Mouse (Mus musculus) hindbrain, postnatal 0 days (tissue): ENCODE measurements at regions not wholly inside any gene's neighbourhood (a gene's known extent, or its start where the extent isn't known, plus 50 kb on each side); places are given as distances from the start of the nearest gene placed in this dataset.

ENCODE experiments used
- ATAC-seq: fragments of 200-750 bp; cut with Nextera tagmentation; 2 replicates; pipeline ENCODE4 v1.8.0; 2017; ENCODE audit warnings: mild to moderate bottlenecking, moderate TSS enrichment, moderate library complexity
- DNase-seq: peaks from one replicate; pipeline ENCODE4 v3.0.0-alpha.2; 2015; ENCODE audit warnings: low spot score
- H3K27ac ChIP-seq: fragments of 300-500 bp; sonication (generic); 2 replicates; pipeline ENCODE4 v1.5.1; 2014; ENCODE audit warnings: mild to moderate bottlenecking
- H3K27me3 ChIP-seq: fragments of 300-500 bp; sonication (generic); 2 replicates; pipeline ENCODE4 v1.6.1; 2014; ENCODE audit warnings: low read length, mixed read lengths; ENCODE audit not compliant: insufficient read depth
- H3K36me3 ChIP-seq: fragments of 300-500 bp; sonication (generic); 2 replicates; pipeline ENCODE4 v1.6.1; 2014; ENCODE audit warnings: low read length, mixed read lengths; ENCODE audit not compliant: insufficient read depth
- H3K4me1 ChIP-seq: fragments of 300-500 bp; sonication (generic); 2 replicates; pipeline ENCODE4 v1.6.1; 2014; ENCODE audit warnings: antibody characterized with exemption, low read length, mixed read lengths; ENCODE audit not compliant: insufficient read depth
- H3K4me2 ChIP-seq: fragments of 300-500 bp; sonication (generic); 2 replicates; pipeline ENCODE4 v1.6.1; 2014; ENCODE audit warnings: low read depth, mild to moderate bottlenecking, low read length, moderate library complexity, mixed read lengths
- H3K4me3 ChIP-seq: fragments of 300-500 bp; sonication (generic); 2 replicates; pipeline ENCODE4 v1.5.1; 2014; ENCODE audit warnings: low read length
- H3K9ac ChIP-seq: fragments of 300-500 bp; sonication (generic); replicated peaks from 2 replicates; pipeline ENCODE4 v1.6.1; 2014; ENCODE audit warnings: mild to moderate bottlenecking, low read length, moderate library complexity, mixed read lengths
- H3K9me3 ChIP-seq: fragments of 300-500 bp; sonication (generic); 2 replicates; pipeline ENCODE4 v1.6.1; 2016; ENCODE audit warnings: low read length, mixed read lengths
- CTCF ChIP-seq: IDR thresholded peaks from 2 replicates; pipeline ENCODE4 v1.5.1; 2016; ENCODE audit warnings: antibody characterized with exemption, control low read depth, low read depth
- WGBS: fragments of 180-500 bp; shearing (Covaris S2); extraction: QIAGEN DNeasy Blood & Tissue Kit; methylation state at CpG from one replicate; pipeline ENCODE4 v1.1.7; 2014; 5-methylcytosine and 5-hydroxymethylcytosine counted together

DNA sequence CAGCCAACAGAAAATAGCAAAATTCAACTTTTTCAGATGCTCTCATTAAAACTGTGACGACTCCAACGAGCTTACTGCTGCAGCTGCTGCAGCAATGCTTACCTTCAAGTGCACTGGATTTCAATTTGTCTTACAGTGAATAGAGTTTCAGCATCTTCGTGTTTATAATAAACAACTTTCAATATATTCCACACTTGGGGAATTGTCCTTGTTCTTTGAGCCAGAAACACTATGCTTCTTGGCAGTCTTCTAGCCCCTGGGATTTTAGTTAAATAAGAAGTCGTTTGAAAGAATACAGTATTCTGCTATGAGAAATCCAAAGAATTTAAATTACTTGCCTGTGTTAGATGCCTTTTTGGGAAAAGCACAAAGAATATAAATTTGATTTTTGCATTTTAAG, 381.9 kb upstream of the Kcnd2 start:
- H3K4me1 ChIP-seq, result no peaks in the 10 kb centered on the region
- TF ChIP-seq CTCF, result no peak
- H3K4me3 ChIP-seq, result no peak overlapping the region
- H3K9me3 ChIP-seq, result no peaks in the 10 kb centered on the region
- 43% methylated on average over 4 of the region's 4 CpGs for WGBS
- peak; percentile 33 for DNase-seq
- ATAC-seq, result no peak
- H3K9ac ChIP-seq, result no peak overlapping the region
- no peak overlapping the region for H3K4me2 ChIP-seq
- no peaks in the 10 kb centered on the region for H3K27me3 ChIP-seq
- no peaks in the 10 kb centered on the region for H3K36me3 ChIP-seq
- H3K27ac ChIP-seq, result no peak overlapping the region

DNA sequence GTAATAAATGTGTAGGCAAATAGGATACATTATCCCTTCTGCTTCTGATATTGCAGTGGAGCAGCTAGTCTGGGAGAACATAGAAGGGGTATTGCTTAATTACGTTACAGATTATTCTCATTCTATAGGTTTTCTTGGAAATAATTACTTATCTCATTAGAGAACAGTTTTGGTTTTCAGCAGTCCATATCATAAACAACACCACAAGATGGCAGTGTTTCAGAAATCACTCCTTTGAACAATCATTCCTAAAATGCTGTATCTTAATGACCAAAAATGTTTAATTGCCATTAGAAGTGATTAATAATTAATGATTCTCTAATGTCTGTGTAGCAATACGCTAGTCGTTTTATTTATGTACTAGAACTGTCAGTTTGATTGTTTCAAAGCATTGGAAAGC, 375.2 kb upstream of the Kcnd2 start:
- ATAC-seq (no peak), DNase-seq (peak; percentile 55)
- no peak overlapping the region for H3K27ac ChIP-seq
- no peak overlapping the region for H3K9ac ChIP-seq
- H3K4me1 ChIP-seq, result no peaks in the 10 kb centered on the region
- TF ChIP-seq CTCF, result peak; percentile 55
- no peaks in the 10 kb centered on the region for H3K27me3 ChIP-seq
- H3K4me3 ChIP-seq, result no peak overlapping the region
- no peaks in the 10 kb centered on the region for H3K9me3 ChIP-seq
- WGBS, result 44% methylated on average over 3 of the region's 3 CpGs
- no peak overlapping the region for H3K4me2 ChIP-seq
- H3K36me3 ChIP-seq, result no peaks in the 10 kb centered on the region
